Mouse (Mus musculus): Measurements from ENCODE around the gene Hnrnpm. TPM values are rescaled to one million over a fixed set of nuclear protein-coding genes. Genes with fewer than 3 reads are reported as not detected.

Gene Hnrnpm
- polyA plus RNA-seq, 1 experiment = 129 TPM

GRCm38 (mm10) chr17:33718944-33719725 lies 32.5 kb upstream of the Hnrnpm start:
- no peaks in the 10 kb centered on the region for H3K79me2 ChIP-seq (ENCODE audit: control insufficient read depth, insufficient read depth)
- TF ChIP-seq MAX (IDR thresholded peaks at IDR 0.05) = no peak
- TF ChIP-seq CTCF (IDR thresholded peaks at IDR 0.05; ENCODE audit: control insufficient read depth, insufficient read depth, insufficient read length) = no peak
- TF ChIP-seq MYOG (IDR thresholded peaks at IDR 0.05; ENCODE audit: control insufficient read depth, extremely low read depth, insufficient read length) = no peak
- no peak for TF ChIP-seq MYOD1 (IDR thresholded peaks at IDR 0.05; ENCODE audit: control insufficient read depth, insufficient read length, low read depth)
- no peak for TF ChIP-seq FOSL1 (IDR thresholded peaks at IDR 0.05; ENCODE audit: insufficient read depth, low read length, poor library complexity, severe bottlenecking)
- no peak for TF ChIP-seq CEBPB (IDR thresholded peaks at IDR 0.05; ENCODE audit: low read depth)
- TF ChIP-seq USF1 (IDR thresholded peaks at IDR 0.05; ENCODE audit: low read depth) = no peak
- H3ac ChIP-seq (ENCODE audit: control insufficient read depth, insufficient read length, low read depth) = no peak overlapping the region
- H3K36me3 ChIP-seq (ENCODE audit: control insufficient read depth, insufficient read depth) = no peaks in the 10 kb centered on the region
- no peaks in the 10 kb centered on the region for H3K27me3 ChIP-seq (ENCODE audit: control insufficient read depth, insufficient read depth, insufficient read length)
- H3K4me3 ChIP-seq (ENCODE audit: insufficient read depth, poor library complexity, severe bottlenecking) = no peak overlapping the region
- H3K79me3 ChIP-seq (ENCODE audit: low read depth) = no peaks in the 10 kb centered on the region

DNA sequence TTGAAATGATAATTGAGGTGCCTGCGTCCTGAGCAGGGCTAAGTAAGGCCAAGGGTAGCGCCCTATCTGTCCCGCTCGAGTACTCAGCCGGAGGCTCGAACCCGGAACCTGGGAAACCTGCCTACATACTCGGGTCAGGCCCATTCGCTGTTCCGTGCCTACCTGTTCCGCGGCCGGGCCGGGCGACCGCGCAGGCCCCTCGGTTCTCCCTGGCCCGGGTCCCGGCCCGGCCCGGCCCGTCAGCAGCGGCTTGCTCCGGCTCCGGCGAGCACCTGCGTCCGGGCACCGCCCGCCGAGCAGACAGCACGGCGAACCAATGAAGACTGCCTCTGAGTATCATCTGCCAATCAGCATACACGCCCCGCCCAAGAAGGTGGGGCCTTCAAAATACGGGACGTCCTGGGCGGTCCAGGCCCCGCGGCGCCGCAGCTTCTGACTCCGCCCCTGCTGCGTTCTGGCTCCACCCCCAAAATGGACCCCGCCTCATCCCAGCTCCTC lies 31.8 kb upstream of the Hnrnpm start, which contains the start of gene March2:
Gene March2, minus strand, starts transcription at position 287 of the 498 bp plus-strand sequence.
- Histone ChIP-seq H3K36me3 (ENCODE audit: control insufficient read depth, insufficient read depth) (no peaks in the 10 kb centered on the region), H3K79me2 (ENCODE audit: control insufficient read depth, insufficient read depth) (no peaks in the 10 kb centered on the region), H3K79me3 (ENCODE audit: low read depth) (no peaks in the 10 kb centered on the region), H3K4me3 (ENCODE audit: insufficient read depth, poor library complexity, severe bottlenecking) (peak within 1 kb of the TSS; percentile 78), H3ac (ENCODE audit: control insufficient read depth, insufficient read length, low read depth) (peak within 1 kb of the TSS; percentile 74), H3K27me3 (ENCODE audit: control insufficient read depth, insufficient read depth, insufficient read length) (no peaks in the 10 kb centered on the region)
- TF ChIP-seq CTCF (IDR thresholded peaks at IDR 0.05; ENCODE audit: control insufficient read depth, insufficient read depth, insufficient read length) (no peak), USF1 (IDR thresholded peaks at IDR 0.05; ENCODE audit: low read depth) (no peak), MYOG (IDR thresholded peaks at IDR 0.05; ENCODE audit: control insufficient read depth, extremely low read depth, insufficient read length) (no peak), MYOD1 (IDR thresholded peaks at IDR 0.05; ENCODE audit: control insufficient read depth, insufficient read length, low read depth) (no peak), FOSL1 (IDR thresholded peaks at IDR 0.05; ENCODE audit: insufficient read depth, low read length, poor library complexity, severe bottlenecking) (no peak), CEBPB (IDR thresholded peaks at IDR 0.05; ENCODE audit: low read depth) (no peak), MAX (IDR thresholded peaks at IDR 0.05) (no peak)

DNA sequence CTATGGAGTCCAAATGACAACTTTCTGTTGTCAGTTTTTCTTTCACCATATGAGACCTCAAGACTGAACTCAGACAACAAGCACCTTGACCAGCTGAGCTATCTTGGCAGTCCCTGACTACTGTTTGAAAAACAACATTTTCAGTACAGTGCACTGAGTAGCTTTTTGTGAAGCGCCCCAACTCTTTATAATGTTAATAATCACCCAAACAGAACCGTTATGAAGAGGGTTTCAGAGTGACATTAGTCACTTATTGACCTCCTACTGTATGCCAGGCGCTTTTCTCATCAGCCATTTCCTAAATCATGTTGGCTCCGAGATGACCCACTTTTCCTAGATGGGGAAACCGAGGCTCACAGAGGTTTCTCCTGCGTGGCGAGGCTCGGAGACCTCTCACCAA lies 31.3 kb upstream of the Hnrnpm start:
- H3K79me3 ChIP-seq (ENCODE audit: low read depth) = no peaks in the 10 kb centered on the region
- no peaks in the 10 kb centered on the region for H3K36me3 ChIP-seq (ENCODE audit: control insufficient read depth, insufficient read depth)
- H3ac ChIP-seq (ENCODE audit: control insufficient read depth, insufficient read length, low read depth) = peak overlapping the region; percentile 74
- H3K79me2 ChIP-seq (ENCODE audit: control insufficient read depth, insufficient read depth) = no peaks in the 10 kb centered on the region
- no peaks in the 10 kb centered on the region for H3K27me3 ChIP-seq (ENCODE audit: control insufficient read depth, insufficient read depth, insufficient read length)
- TF ChIP-seq MYOG (IDR thresholded peaks at IDR 0.05; ENCODE audit: control insufficient read depth, extremely low read depth, insufficient read length) (no peak), USF1 (IDR thresholded peaks at IDR 0.05; ENCODE audit: low read depth) (no peak), FOSL1 (IDR thresholded peaks at IDR 0.05; ENCODE audit: insufficient read depth, low read length, poor library complexity, severe bottlenecking) (no peak), MYOD1 (IDR thresholded peaks at IDR 0.05; ENCODE audit: control insufficient read depth, insufficient read length, low read depth) (no peak), MAX (IDR thresholded peaks at IDR 0.05) (no peak), CEBPB (IDR thresholded peaks at IDR 0.05; ENCODE audit: low read depth) (no peak), CTCF (IDR thresholded peaks at IDR 0.05; ENCODE audit: control insufficient read depth, insufficient read depth, insufficient read length) (no peak)
- H3K4me3 ChIP-seq (ENCODE audit: insufficient read depth, poor library complexity, severe bottlenecking) = peak overlapping the region; percentile 78

DNA sequence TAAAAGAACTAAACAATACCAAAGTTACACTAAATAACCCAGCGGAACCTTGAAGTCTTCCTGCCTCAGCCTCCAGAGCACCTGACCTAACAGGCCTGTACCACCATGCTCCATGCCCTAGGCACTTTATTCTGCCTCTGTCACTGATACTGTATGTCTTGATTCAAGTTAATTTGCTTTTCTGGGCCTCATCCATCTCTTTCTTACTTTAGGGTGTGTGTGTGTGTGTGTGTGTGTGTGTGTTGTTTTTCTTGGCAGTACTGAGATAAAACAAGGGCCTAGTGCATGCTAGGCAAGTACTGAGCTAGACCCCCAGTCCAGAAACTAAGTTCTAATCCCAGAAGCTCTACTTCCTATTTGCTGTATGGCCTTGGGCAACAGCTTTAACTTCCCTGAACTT lies 30.6 kb upstream of the Hnrnpm start:
- no peaks in the 10 kb centered on the region for H3K79me3 ChIP-seq (ENCODE audit: low read depth)
- no peaks in the 10 kb centered on the region for H3K27me3 ChIP-seq (ENCODE audit: control insufficient read depth, insufficient read depth, insufficient read length)
- no peak for TF ChIP-seq CEBPB (IDR thresholded peaks at IDR 0.05; ENCODE audit: low read depth)
- no peak for TF ChIP-seq CTCF (IDR thresholded peaks at IDR 0.05; ENCODE audit: control insufficient read depth, insufficient read depth, insufficient read length)
- no peak for TF ChIP-seq MAX (IDR thresholded peaks at IDR 0.05)
- no peak overlapping the region for H3K4me3 ChIP-seq (ENCODE audit: insufficient read depth, poor library complexity, severe bottlenecking)
- no peak overlapping the region for H3ac ChIP-seq (ENCODE audit: control insufficient read depth, insufficient read length, low read depth)
- H3K79me2 ChIP-seq (ENCODE audit: control insufficient read depth, insufficient read depth) = no peaks in the 10 kb centered on the region
- no peaks in the 10 kb centered on the region for H3K36me3 ChIP-seq (ENCODE audit: control insufficient read depth, insufficient read depth)

- Histone ChIP-seq H3K36me3 (ENCODE audit: control insufficient read depth, insufficient read depth) (no peaks in the 10 kb centered on the region), H3K4me3 (ENCODE audit: insufficient read depth, poor library complexity, severe bottlenecking) (no peak overlapping the region), H3K79me3 (ENCODE audit: low read depth) (no peaks in the 10 kb centered on the region), H3K79me2 (ENCODE audit: control insufficient read depth, insufficient read depth) (no peaks in the 10 kb centered on the region), H3K27me3 (ENCODE audit: control insufficient read depth, insufficient read depth, insufficient read length) (no peaks in the 10 kb centered on the region), H3ac (ENCODE audit: control insufficient read depth, insufficient read length, low read depth) (no peak overlapping the region)
- TF ChIP-seq FOSL1 (IDR thresholded peaks at IDR 0.05; ENCODE audit: insufficient read depth, low read length, poor library complexity, severe bottlenecking) (no peak), CTCF (IDR thresholded peaks at IDR 0.05; ENCODE audit: control insufficient read depth, insufficient read depth, insufficient read length) (no peak), USF1 (IDR thresholded peaks at IDR 0.05; ENCODE audit: low read depth) (no peak), MYOG (IDR thresholded peaks at IDR 0.05; ENCODE audit: control insufficient read depth, extremely low read depth, insufficient read length) (no peak), MYOD1 (IDR thresholded peaks at IDR 0.05; ENCODE audit: control insufficient read depth, insufficient read length, low read depth) (no peak), MAX (IDR thresholded peaks at IDR 0.05) (no peak), CEBPB (IDR thresholded peaks at IDR 0.05; ENCODE audit: low read depth) (no peak)
Measured at GRCm38 (mm10) chr17:33714779-33715178, 28.1 kb upstream of the Hnrnpm start.

All from C2C12 (cell line).